Mouse (Mus musculus) liver, embryonic 16.5 days (tissue): ENCODE data around the gene Doc2g. TPM values are rescaled to one million over a fixed set of nuclear protein-coding genes. Genes with fewer than 3 reads are reported as not detected.
A peak's percentile ranks its signal among the peaks of the same experiment; 100 is the strongest.

Experiments used
- ATAC-seq: fragments of 200-750 bp; cut with Nextera tagmentation; 2 replicates; pipeline ENCODE4 v1.8.0; 2017; ENCODE audit warnings: low read depth, mild to moderate bottlenecking, moderate number of reproducible peaks, moderate library complexity
- H3K27ac ChIP-seq: fragments of 300-500 bp; sonication (generic); 2 replicates; pipeline ENCODE4 v1.5.1; 2014; ENCODE audit warnings: mild to moderate bottlenecking, low read length
- H3K27me3 ChIP-seq: fragments of 300-500 bp; sonication (generic); 2 replicates; pipeline ENCODE4 v1.6.1; 2014; ENCODE audit warnings: low read depth, low read length, mixed read lengths; ENCODE audit not compliant: control insufficient read depth, insufficient read depth
- H3K36me3 ChIP-seq: fragments of 300-500 bp; sonication (generic); 2 replicates; pipeline ENCODE4 v1.6.1; 2014; ENCODE audit warnings: mild to moderate bottlenecking; ENCODE audit not compliant: control insufficient read depth, insufficient read depth
- H3K4me1 ChIP-seq: fragments of 300-500 bp; sonication (generic); 2 replicates; pipeline ENCODE4 v1.6.1; 2014; ENCODE audit warnings: low read depth, low read length, mixed read lengths; ENCODE audit not compliant: control insufficient read depth
- H3K4me2 ChIP-seq: fragments of 300-500 bp; sonication (generic); 2 replicates; pipeline ENCODE4 v1.6.1; 2014; ENCODE audit warnings: low read depth, low read length, mixed read lengths
- H3K4me3 ChIP-seq: fragments of 300-500 bp; sonication (generic); 2 replicates; pipeline ENCODE4 v1.5.1; 2014; ENCODE audit warnings: low read depth, mild to moderate bottlenecking, low read length
- H3K9ac ChIP-seq: fragments of 300-500 bp; sonication (generic); 2 replicates; pipeline ENCODE4 v1.6.1; 2014; ENCODE audit warnings: low read depth, low read length
- H3K9me3 ChIP-seq: fragments of 300-500 bp; sonication (generic); replicated peaks from 2 replicates; pipeline ENCODE4 v1.6.1; 2016; ENCODE audit warnings: low read length; ENCODE audit not compliant: control insufficient read depth
- WGBS: fragments of 180-500 bp; shearing (Covaris S2); extraction: QIAGEN DNeasy Blood & Tissue Kit; methylation state at CpG from one replicate; pipeline ENCODE4 v1.1.7; 2014; ENCODE audit not compliant: insufficient replicate concordance; 5-methylcytosine and 5-hydroxymethylcytosine counted together
- polyA plus RNA-seq: library from polyadenylated mRNA; unstranded; fragments of >200 nt; fragmentation: Nextera tagmentation; extraction: Ambion mirVana; gene quantifications from 2 replicates; pipeline ENCODE4 v1.2.1, GENCODE M21; 2015

The Doc2g gene
- polyA plus RNA-seq, 1 experiment from 2014 or later = 0.42 TPM

DNA sequence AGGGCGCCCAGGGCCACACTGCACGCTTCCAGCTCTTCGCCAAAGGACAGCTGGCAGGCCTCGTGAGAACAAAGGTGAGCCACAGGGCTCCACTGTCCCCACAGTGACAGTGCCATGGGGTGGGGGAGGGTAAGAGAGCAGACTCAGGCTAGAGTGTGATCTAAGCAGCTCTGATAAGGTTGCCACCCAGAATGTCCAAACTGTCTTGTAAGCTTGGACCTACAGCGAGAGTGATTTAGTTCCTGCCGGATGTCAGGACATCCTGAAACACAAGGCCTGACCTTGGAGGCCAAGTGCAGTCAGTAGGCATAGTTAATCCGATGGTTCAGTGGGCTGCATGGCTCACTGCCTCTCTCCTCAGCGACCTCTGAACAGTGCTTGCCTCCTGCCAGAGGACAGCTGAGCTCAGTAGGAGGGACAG is 17.8 kb upstream of the Doc2g start:
- ATAC-seq = peak; percentile 39
- H3K36me3 ChIP-seq = no peaks in the 10 kb centered on the region
- no peak overlapping the region for H3K4me3 ChIP-seq
- peaks cover 25% of the 10 kb centered on the region for H3K4me1 ChIP-seq
- H3K9me3 ChIP-seq = no peaks in the 10 kb centered on the region
- no peaks in the 10 kb centered on the region for H3K27me3 ChIP-seq
- H3K4me2 ChIP-seq = no peak overlapping the region
- no peak overlapping the region; the same call in 1 of the 2 replicates for H3K9ac ChIP-seq
- H3K27ac ChIP-seq = peak overlapping the region; percentile 51; the same call in 1 of the 2 replicates
- WGBS = 15% methylated on average over 8 of the region's 8 CpGs

DNA sequence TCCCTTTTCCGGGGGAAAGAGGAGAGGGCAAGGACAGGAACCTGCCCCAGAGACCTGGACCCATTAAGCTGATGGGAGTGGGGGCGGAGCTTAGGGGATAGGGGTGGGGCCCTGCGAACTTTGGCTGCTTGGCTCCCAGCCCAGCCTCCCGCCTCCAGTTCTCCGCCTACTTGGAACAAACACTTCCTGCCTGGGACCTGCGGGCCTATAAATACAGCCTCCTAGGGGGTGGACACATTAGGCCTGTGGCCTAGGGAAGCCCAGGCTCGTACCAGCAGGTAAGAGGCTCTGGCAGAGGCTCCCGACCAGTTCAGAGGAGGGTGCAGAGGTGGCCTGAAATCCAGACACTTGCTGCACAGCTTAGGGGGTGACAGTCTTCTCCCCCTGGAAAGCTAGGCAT is 16.8 kb upstream of the Doc2g start, which contains the start of gene Acy3:
Gene Acy3, plus strand, starts transcription at position 237 of the 400 bp plus-strand sequence.
- 12% methylated on average over 8 of the region's 8 CpGs for WGBS
- peak; percentile 82 for ATAC-seq
- no peaks in the 10 kb centered on the region for H3K27me3 ChIP-seq
- H3K36me3 ChIP-seq = no peaks in the 10 kb centered on the region
- H3K4me3 ChIP-seq = 0 out of 2 replicates have a peak within 1 kb of the TSS, but pooled peaks have one; percentile 2
- no peak within 1 kb of the TSS; the same call in 1 of the 2 replicates for H3K9ac ChIP-seq
- H3K4me2 ChIP-seq = peak within 1 kb of the TSS; percentile 4
- H3K9me3 ChIP-seq = no peaks in the 10 kb centered on the region
- H3K27ac ChIP-seq = peak within 1 kb of the TSS; percentile 51
- peaks cover 25% of the 10 kb centered on the region for H3K4me1 ChIP-seq

DNA sequence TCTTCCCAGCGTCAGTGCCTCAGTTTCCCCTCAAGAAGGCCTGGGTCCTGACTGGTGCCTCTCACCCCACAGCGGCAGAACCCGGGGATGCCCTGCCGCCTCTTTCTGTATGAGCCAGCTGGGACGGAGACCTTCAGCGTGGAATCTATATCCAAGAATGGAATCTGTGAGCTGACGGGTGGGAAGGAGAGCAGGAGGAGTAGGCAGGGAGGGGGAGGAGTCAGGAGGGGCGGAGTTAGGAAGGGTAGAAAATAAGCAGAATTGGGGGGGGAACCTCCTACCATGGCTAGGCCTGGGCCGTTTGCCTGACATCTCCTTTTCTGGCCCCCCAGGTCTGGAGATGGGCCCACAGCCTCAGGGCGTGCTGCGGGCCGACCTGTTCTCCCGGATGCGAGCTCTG is 15.0 kb upstream of the Doc2g start:
- Histone ChIP-seq H3K4me2 (no peak overlapping the region), H3K4me1 (peaks cover 25% of the 10 kb centered on the region), H3K36me3 (no peaks in the 10 kb centered on the region), H3K27ac (no peak overlapping the region), H3K9me3 (no peaks in the 10 kb centered on the region), H3K27me3 (no peaks in the 10 kb centered on the region), H3K9ac (no peak overlapping the region), H3K4me3 (no peak overlapping the region)
- ATAC-seq = no peak
- WGBS = 80% methylated on average over 14 of the region's 14 CpGs

DNA sequence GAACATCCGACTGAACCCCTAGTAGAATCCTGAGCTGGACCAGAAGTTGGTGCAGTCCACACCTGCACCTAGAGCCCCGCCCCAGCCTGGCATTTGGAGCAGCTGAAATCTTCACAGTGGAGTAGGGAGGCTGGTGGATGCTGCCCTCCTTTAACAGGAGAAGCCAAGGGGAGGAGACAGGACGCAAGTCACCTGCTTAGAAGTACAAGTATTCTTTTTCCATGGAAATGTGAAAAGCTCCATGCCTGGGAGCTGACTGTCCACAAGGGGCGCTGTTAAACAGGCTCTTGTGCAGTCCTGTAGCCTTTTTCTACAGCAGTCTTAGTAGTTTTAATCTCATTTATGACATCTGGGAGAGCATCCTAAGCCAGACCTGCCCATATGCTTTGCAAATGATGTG is 14.4 kb upstream of the Doc2g start:
- ATAC-seq = no peak
- Histone ChIP-seq H3K4me3 (no peak overlapping the region), H3K4me1 (peaks cover 25% of the 10 kb centered on the region), H3K4me2 (no peak overlapping the region), H3K9me3 (no peaks in the 10 kb centered on the region), H3K27me3 (no peaks in the 10 kb centered on the region), H3K27ac (no peak overlapping the region), H3K9ac (no peak overlapping the region), H3K36me3 (no peaks in the 10 kb centered on the region)
- WGBS = 80% methylated on average over 4 of the region's 4 CpGs

DNA sequence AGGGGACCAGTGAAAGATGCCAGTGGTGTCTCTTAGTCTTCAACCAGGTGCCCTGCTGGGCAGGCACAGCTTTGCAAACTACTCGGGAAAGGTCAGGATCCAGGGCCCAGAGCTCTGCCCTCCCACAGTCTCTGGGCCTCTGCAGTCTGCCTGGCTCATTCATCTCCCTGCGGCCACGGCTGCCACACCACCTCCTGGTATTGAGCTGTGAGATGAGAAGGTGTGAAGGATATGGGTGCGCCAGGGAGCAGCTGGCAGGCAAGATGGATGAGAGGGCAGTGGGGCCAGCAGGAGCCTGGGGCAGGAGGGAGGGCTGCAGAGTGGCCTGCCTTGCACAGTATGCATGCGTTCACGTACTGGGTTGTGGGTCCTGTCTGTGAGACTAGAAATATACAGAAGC is 12.3 kb upstream of the Doc2g start:
- H3K4me1 ChIP-seq = peaks cover 15% of the 10 kb centered on the region
- H3K27ac ChIP-seq = no peak overlapping the region
- H3K36me3 ChIP-seq = no peaks in the 10 kb centered on the region
- no peak for ATAC-seq
- no peak overlapping the region for H3K9ac ChIP-seq
- WGBS = 66% methylated on average over 6 of the region's 6 CpGs
- H3K9me3 ChIP-seq = no peaks in the 10 kb centered on the region
- no peak overlapping the region for H3K4me2 ChIP-seq
- H3K27me3 ChIP-seq = no peaks in the 10 kb centered on the region
- H3K4me3 ChIP-seq = no peak overlapping the region

DNA sequence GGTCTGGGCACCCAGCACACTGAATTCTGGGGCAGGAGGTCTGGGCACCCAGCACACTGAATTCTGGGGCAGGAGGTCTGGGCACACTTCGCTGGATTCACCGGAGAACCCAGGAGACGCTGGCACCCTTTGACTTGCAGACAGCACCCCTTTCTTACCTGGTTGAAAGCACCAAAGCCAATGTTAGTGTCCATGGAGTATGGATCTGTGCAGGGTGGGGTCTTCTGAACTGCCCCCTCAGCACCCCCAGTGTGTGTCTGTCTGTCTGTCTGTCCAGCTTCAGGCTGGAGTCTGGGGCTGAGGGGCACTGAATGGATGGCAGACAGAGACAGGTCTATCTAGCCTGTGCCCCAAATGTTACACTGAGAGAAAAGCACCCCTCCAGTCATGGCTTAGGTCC is 11.6 kb upstream of the Doc2g start:
- no peak for ATAC-seq

DNA sequence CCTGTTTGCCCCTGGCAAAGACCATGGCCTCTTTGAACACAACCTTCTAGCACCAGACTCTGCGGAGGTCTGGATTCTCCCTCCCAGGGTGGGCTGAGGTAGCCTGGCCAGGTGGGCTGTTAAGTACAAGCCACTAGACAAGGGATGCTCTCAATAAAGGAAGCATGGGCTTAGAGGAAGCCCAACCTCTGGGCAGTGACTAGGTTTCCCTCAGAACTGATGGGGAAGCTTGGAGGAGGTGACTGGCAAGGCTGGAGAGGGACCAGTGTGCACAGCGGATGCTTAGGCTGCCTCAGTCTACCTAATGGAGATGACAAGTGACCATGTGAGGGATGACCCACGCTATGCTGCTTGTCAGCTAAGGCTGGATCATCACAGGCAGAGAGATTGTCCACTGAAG is 11.1 kb upstream of the Doc2g start:
- Histone ChIP-seq H3K27me3 (no peaks in the 10 kb centered on the region), H3K9me3 (no peaks in the 10 kb centered on the region), H3K4me3 (no peak overlapping the region), H3K27ac (no peak overlapping the region), H3K9ac (no peak overlapping the region), H3K4me2 (no peak overlapping the region), H3K4me1 (0 out of 2 replicates have a peak, but pooled peaks cover 3% of the 10 kb centered on the region), H3K36me3 (no peaks in the 10 kb centered on the region)
- 53% methylated on average over 3 of the region's 3 CpGs for WGBS
- ATAC-seq = no peak

More for the DNA sequence above, 11.6 kb upstream of the Doc2g start:
- no peaks in the 10 kb centered on the region for H3K9me3 ChIP-seq
- H3K4me2 ChIP-seq = no peak overlapping the region
- H3K4me3 ChIP-seq = no peak overlapping the region
- H3K27ac ChIP-seq = no peak overlapping the region
- no peak overlapping the region for H3K9ac ChIP-seq
- no peaks in the 10 kb centered on the region for H3K27me3 ChIP-seq
- WGBS = 89% methylated on average over 3 of the region's 3 CpGs
- no peaks in the 10 kb centered on the region for H3K36me3 ChIP-seq
- H3K4me1 ChIP-seq = peaks cover 7% of the 10 kb centered on the region; the same call in 1 of the 2 replicates

DNA sequence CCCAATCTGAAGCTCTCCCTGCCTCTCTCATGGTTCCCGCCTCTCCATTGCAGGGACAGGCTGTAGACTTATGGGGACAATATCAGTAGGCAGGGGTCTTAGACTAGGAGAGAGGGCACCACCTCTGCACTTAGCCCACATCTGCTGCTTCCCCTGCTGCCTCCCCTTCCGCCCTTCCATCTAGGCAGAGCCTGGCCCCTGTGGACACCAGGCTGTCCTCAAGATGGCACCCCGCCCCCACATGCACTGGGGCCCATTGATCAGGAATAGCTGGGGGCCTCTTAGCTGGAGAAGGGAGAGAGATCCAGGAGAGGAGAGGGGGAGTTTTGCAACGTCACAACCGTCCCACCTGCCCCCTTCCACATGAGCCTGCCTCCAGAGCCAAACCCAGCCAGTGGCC is 10.7 kb upstream of the Doc2g start, which contains the start of gene Tbx10:
Gene Tbx10, plus strand, starts transcription at position 337 of the 400 bp plus-strand sequence.
- Histone ChIP-seq H3K36me3 (no peaks in the 10 kb centered on the region), H3K27ac (no peak within 1 kb of the TSS), H3K4me3 (no peak within 1 kb of the TSS), H3K4me2 (no peak within 1 kb of the TSS), H3K27me3 (no peaks in the 10 kb centered on the region), H3K4me1 (no peaks in the 10 kb centered on the region), H3K9me3 (no peaks in the 10 kb centered on the region), H3K9ac (no peak within 1 kb of the TSS)
- WGBS = 34% methylated on average over 5 of the region's 5 CpGs
- no peak for ATAC-seq

DNA sequence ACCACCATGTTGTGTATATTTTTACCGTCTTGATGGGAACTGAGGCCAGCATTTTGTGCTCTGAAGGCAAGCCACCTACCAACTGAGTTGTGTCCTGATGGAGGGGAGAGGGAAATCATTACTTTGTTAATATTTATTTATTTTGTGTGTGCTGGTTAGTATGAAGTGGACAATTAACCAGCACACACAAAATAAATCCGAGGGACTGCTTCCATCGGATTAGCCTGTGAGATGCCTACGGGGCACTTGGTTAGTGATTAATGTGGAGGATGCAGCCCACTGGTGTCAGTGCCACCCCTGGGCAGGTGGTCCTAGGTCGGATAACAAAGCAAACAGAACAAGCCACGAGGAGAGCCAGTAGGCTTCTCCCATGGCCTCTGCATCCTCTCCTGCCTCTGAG is 8.2 kb upstream of the Doc2g start:
- Histone ChIP-seq H3K27me3 (no peaks in the 10 kb centered on the region), H3K9me3 (no peaks in the 10 kb centered on the region), H3K9ac (no peak overlapping the region), H3K27ac (no peak overlapping the region), H3K4me3 (no peak overlapping the region), H3K4me1 (peaks cover 7% of the 10 kb centered on the region), H3K4me2 (no peak overlapping the region), H3K36me3 (no peaks in the 10 kb centered on the region)
- no peak for ATAC-seq
- WGBS = 62% methylated on average over 6 of the region's 6 CpGs
